Mouse (Mus musculus) Patski (cell line): ENCODE measurements around the gene Dazap2. TPM values are rescaled to one million over a fixed set of nuclear protein-coding genes. Genes with fewer than 3 reads are reported as not detected.

Source experiments
- ATAC-seq: fragments of 100-300 bp; one replicate; pipeline ENCODE4 v1.8.0; 2021
- CTCF ChIA-PET: fragments of 350-600 bp; sonication (Branson Sonifier 250); formaldehyde crosslinking; loops from one replicate; lab custom pipeline; 2022; ENCODE audit warnings: inconsistent platforms; lab: Charles Lee
- POLR2A ChIA-PET: fragments of 350-600 bp; sonication (Branson Sonifier 250); formaldehyde crosslinking; loops from one replicate; lab custom pipeline; 2022; ENCODE audit warnings: antibody characterized with exemption, inconsistent platforms; lab: Charles Lee
- DNase-seq: peaks from one replicate; pipeline ENCODE4 v3.0.0-alpha.2; 2011; ENCODE audit warnings: low read depth, low spot score
- H3K27me3 ChIP-seq: fragments of 371-371 bp; one replicate; pipeline ENCODE4 v1.5.1; 2021
- CTCF ChIP-seq: fragments of 100-300 bp; IDR thresholded peaks from one replicate; pipeline ENCODE4 v1.5.1; 2021
- in situ Hi-C: fragments of 300-500 bp; cut with MboI; formaldehyde crosslinking; loops from 3 replicates; pipeline ENCODE4 v1.11.1; 2018; ENCODE audit warnings: low pct_unique_long_range_greater_than_20kb, mixed read lengths
- polyA plus RNA-seq: library from polyadenylated mRNA; unstranded; gene quantifications from one replicate; pipeline ENCODE4 v1.2.3, GENCODE M21; 2021

The Dazap2 gene
- polyA plus RNA-seq, 1 experiment from 2014 or later: 239 TPM

GRCm38 (mm10) chr15:100635239-100635638, 20.1 kb downstream of the Dazap2 start:
- H3K27me3 ChIP-seq: no peaks in the 10 kb centered on the region
- ATAC-seq (no peak), DNase-seq (no peak)
- ChIA-PET CTCF (no interaction called here), POLR2A (no interaction called here)
- TF ChIP-seq CTCF: no peak
- in situ Hi-C loops: no loop called here

- TF ChIP-seq CTCF: no peak
- DNase-seq (no peak), ATAC-seq (no peak)
- H3K27me3 ChIP-seq: no peaks in the 10 kb centered on the region
- in situ Hi-C loops: no loop called here
- POLR2A ChIA-PET: no interaction called here
- CTCF ChIA-PET: no interaction called here
These were observed 20.9 kb downstream of the Dazap2 start for GRCm38 (mm10) chr15:100635851-100636645.

- ATAC-seq (peak; percentile 49), DNase-seq (no peak)
- TF ChIP-seq CTCF: no peak
- POLR2A ChIA-PET: interaction anchor here (0.6 kb wide), 1 partner anchor 146 kb away, joined by 3 read pairs; no protein-coding TSS in a partner anchor
- H3K27me3 ChIP-seq: no peaks in the 10 kb centered on the region
- in situ Hi-C loops: no loop called here
- CTCF ChIA-PET: interaction anchor here (1.3 kb wide), 1 partner anchor 30 kb away, joined by 4 read pairs; no protein-coding TSS in a partner anchor
These were observed 21.8 kb downstream of the Dazap2 start, which contains the start of gene Smagp for GRCm38 (mm10) chr15:100636700-100637501. Gene Smagp, minus strand, starts transcription at chr15:100636940.

GRCm38 (mm10) chr15:100637661-100638060, 22.5 kb downstream of the Dazap2 start:
- no peak for TF ChIP-seq CTCF
- no peak for DNase-seq
- CTCF ChIA-PET: interaction anchor here (1.3 kb wide), 1 partner anchor 31 kb away, joined by 4 read pairs; no protein-coding TSS in a partner anchor
- in situ Hi-C loops: no loop called here
- POLR2A ChIA-PET: interaction anchor here (0.5 to 0.6 kb wide), 2 partner anchors 147 to 285 kb away, joined by 3 read pairs; no protein-coding TSS in a partner anchor
- no peaks in the 10 kb centered on the region for H3K27me3 ChIP-seq
- ATAC-seq: no peak

- DNase-seq (no peak), ATAC-seq (no peak)
- ChIA-PET POLR2A (interaction anchor here (0.6 to 0.7 kb wide), 3 partner anchors 9 to 26 kb away, joined by 3 to 5 read pairs (median 4); no protein-coding TSS in a partner anchor), CTCF (interaction anchor here (0.6 kb wide), 1 partner anchor 115 kb away, joined by 3 read pairs; no protein-coding TSS in a partner anchor)
- in situ Hi-C loops: no loop called here
- no peak for TF ChIP-seq CTCF
- no peaks in the 10 kb centered on the region for H3K27me3 ChIP-seq
These were observed 25.0 kb downstream of the Dazap2 start for GRCm38 (mm10) chr15:100639972-100640750.

GRCm38 (mm10) chr15:100641226-100641810, 26.2 kb downstream of the Dazap2 start:
- in situ Hi-C loops: no loop called here
- no peaks in the 10 kb centered on the region for H3K27me3 ChIP-seq
- DNase-seq (no peak), ATAC-seq (no peak)
- TF ChIP-seq CTCF: no peak
- CTCF ChIA-PET: interaction anchor here (0.6 to 1.5 kb wide), 2 partner anchors 19 to 114 kb away, joined by 3 to 4 read pairs; no protein-coding TSS in a partner anchor
- POLR2A ChIA-PET: interaction anchor here (0.6 to 0.7 kb wide), 3 partner anchors 8 to 27 kb away, joined by 3 to 5 read pairs (median 4); no protein-coding TSS in a partner anchor

- DNase-seq (no peak), ATAC-seq (no peak)
- CTCF ChIA-PET: interaction anchor here (1.5 kb wide), 1 partner anchor 18 kb away, joined by 4 read pairs; no protein-coding TSS in a partner anchor
- in situ Hi-C loops: no loop called here
- POLR2A ChIA-PET: no interaction called here
- no peak for TF ChIP-seq CTCF
- H3K27me3 ChIP-seq: no peaks in the 10 kb centered on the region
These were observed 27.3 kb downstream of the Dazap2 start for GRCm38 (mm10) chr15:100642451-100642850.

- DNase-seq: no peak
- no peaks in the 10 kb centered on the region for H3K27me3 ChIP-seq
- in situ Hi-C loops: no loop called here
- POLR2A ChIA-PET: no interaction called here
- ATAC-seq: no peak
- no peak for TF ChIP-seq CTCF
- CTCF ChIA-PET: interaction anchor here (1.2 kb wide), 1 partner anchor 22 kb away, joined by 3 read pairs; no protein-coding TSS in a partner anchor
These were observed 31.0 kb downstream of the Dazap2 start for GRCm38 (mm10) chr15:100646161-100646560.

- no peak for TF ChIP-seq CTCF
- no peak for ATAC-seq
- CTCF ChIA-PET: interaction anchor here (1.1 kb wide), 1 partner anchor 25 kb away, joined by 3 read pairs; no protein-coding TSS in a partner anchor
- no peaks in the 10 kb centered on the region for H3K27me3 ChIP-seq
- POLR2A ChIA-PET: no interaction called here
- in situ Hi-C loops: no loop called here
- DNase-seq: no peak
These were observed 35.0 kb downstream of the Dazap2 start for GRCm38 (mm10) chr15:100650111-100650510.
